Mouse (Mus musculus) midbrain, embryonic 16.5 days (tissue): ENCODE data around the gene Tst. TPM values are rescaled to one million over a fixed set of nuclear protein-coding genes. Genes with fewer than 3 reads are reported as not detected.

Source experiments
- ATAC-seq: fragments of 200-750 bp; cut with Nextera tagmentation; 2 replicates; pipeline ENCODE4 v1.8.0; 2017; ENCODE audit warnings: moderate TSS enrichment
- H3K27ac ChIP-seq: fragments of 300-500 bp; sonication (generic); 2 replicates; pipeline ENCODE4 v1.5.1; 2014; ENCODE audit warnings: mild to moderate bottlenecking, low read length, mixed read lengths
- H3K27me3 ChIP-seq: fragments of 300-500 bp; sonication (generic); 2 replicates; pipeline ENCODE4 v1.6.1; 2014; ENCODE audit warnings: low read depth, low read length, mixed read lengths; ENCODE audit not compliant: control insufficient read depth, insufficient read depth
- H3K36me3 ChIP-seq: fragments of 300-500 bp; sonication (generic); 2 replicates; pipeline ENCODE4 v1.6.1; 2014; ENCODE audit warnings: mild to moderate bottlenecking, low read length, moderate library complexity, mixed read lengths; ENCODE audit not compliant: control insufficient read depth, insufficient read depth
- H3K4me1 ChIP-seq: fragments of 300-500 bp; sonication (generic); 2 replicates; pipeline ENCODE4 v1.6.1; 2014; ENCODE audit warnings: mild to moderate bottlenecking, low read length, mixed read lengths; ENCODE audit not compliant: control insufficient read depth, insufficient read depth
- H3K4me2 ChIP-seq: fragments of 300-500 bp; sonication (generic); 2 replicates; pipeline ENCODE4 v1.6.1; 2014; ENCODE audit warnings: mild to moderate bottlenecking, low read length, mixed read lengths
- H3K4me3 ChIP-seq: fragments of 300-500 bp; sonication (generic); 2 replicates; pipeline ENCODE4 v1.5.1; 2014; ENCODE audit warnings: low read depth, mild to moderate bottlenecking, low read length, moderate library complexity, mixed read lengths
- H3K9ac ChIP-seq: fragments of 300-500 bp; sonication (generic); 2 replicates; pipeline ENCODE4 v1.6.1; 2014; ENCODE audit warnings: low read depth, low read length, mixed read lengths
- H3K9me3 ChIP-seq: fragments of 300-500 bp; sonication (generic); replicated peaks from 2 replicates; pipeline ENCODE4 v1.6.1; 2014; ENCODE audit warnings: mild to moderate bottlenecking, low read length, mixed read lengths; ENCODE audit not compliant: control insufficient read depth, poor library complexity, severe bottlenecking
- WGBS: fragments of 180-500 bp; shearing (Covaris S2); extraction: QIAGEN DNeasy Blood & Tissue Kit; methylation state at CpG from one replicate; pipeline ENCODE4 v1.1.7; 2014; 5-methylcytosine and 5-hydroxymethylcytosine counted together
- polyA plus RNA-seq: library from polyadenylated mRNA; unstranded; fragments of >200 nt; fragmentation: Nextera tagmentation; extraction: Ambion mirVana; gene quantifications from 2 replicates; pipeline ENCODE4 v1.2.1, GENCODE M21; 2015

The Tst gene
- polyA plus RNA-seq, 1 experiment from 2014 or later: 22.8 TPM

GRCm38 (mm10) chr15:78369641-78370040 lies 36.1 kb downstream of the Tst start:
- Histone ChIP-seq H3K9ac (no peak overlapping the region), H3K27me3 (no peaks in the 10 kb centered on the region; the same call in 1 of the 2 replicates), H3K9me3 (no peaks in the 10 kb centered on the region), H3K4me3 (no peak overlapping the region), H3K27ac (no peak overlapping the region), H3K4me2 (no peak overlapping the region), H3K4me1 (no peaks in the 10 kb centered on the region), H3K36me3 (no peaks in the 10 kb centered on the region)
- peak; percentile 54; the same call in 1 of the 2 replicates for ATAC-seq
- 36% methylated on average over 1 of the region's 1 CpGs for WGBS

DNA sequence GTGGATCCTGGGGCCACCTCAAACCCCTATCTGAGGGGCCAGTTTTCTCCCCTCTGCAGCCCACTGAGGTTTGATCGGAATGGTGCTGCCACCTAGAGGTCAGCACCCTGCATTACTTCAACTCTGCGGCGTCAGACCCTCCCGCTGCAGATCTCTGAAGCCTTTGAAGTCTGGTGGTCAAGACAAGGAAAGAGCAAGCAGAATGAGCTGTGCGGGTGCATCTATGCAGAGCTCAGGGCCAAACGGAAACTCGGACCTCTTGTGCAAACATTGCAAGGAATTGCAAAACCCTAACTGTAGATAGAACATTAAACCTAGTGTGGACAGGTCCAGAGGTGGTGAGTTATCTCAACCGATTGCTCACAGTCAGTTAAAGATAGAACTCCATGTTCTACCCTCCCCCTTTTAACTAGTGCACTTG lies 36.8 kb downstream of the Tst start:
- Histone ChIP-seq H3K4me2 (no peak overlapping the region), H3K36me3 (no peaks in the 10 kb centered on the region), H3K27ac (no peak overlapping the region), H3K4me1 (no peaks in the 10 kb centered on the region), H3K4me3 (no peak overlapping the region), H3K9ac (no peak overlapping the region), H3K9me3 (no peaks in the 10 kb centered on the region), H3K27me3 (no peaks in the 10 kb centered on the region; the same call in 1 of the 2 replicates)
- ATAC-seq: no peak
- WGBS: 15% methylated on average over 8 of the region's 8 CpGs

DNA sequence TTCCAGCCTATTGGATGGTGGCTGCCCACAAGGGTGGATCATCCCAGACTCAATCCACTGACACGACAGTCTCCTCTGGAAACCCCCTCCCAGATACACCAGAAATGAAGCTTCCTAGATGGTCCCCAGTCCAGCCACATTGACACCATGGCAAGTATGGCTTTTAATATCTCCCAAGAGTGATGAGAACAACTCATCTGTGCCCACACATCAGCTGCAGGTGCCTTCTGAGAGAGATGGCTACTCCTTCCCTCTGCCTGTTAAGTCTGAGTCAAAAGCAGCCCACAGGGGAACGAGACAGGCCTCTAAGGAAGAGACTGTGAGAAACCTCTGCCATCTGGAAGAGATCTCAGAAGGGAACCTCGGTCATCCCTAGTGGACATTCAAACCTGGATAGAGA lies 37.9 kb downstream of the Tst start:
- no peaks in the 10 kb centered on the region for H3K4me1 ChIP-seq
- 75% methylated on average over 3 of the region's 3 CpGs for WGBS

GRCm38 (mm10) chr15:78366875-78367274 lies 38.8 kb downstream of the Tst start:
- Histone ChIP-seq H3K27ac (no peak overlapping the region), H3K4me2 (no peak overlapping the region), H3K9me3 (0 out of 2 replicates have a peak, but pooled peaks cover 3% of the 10 kb centered on the region), H3K27me3 (no peaks in the 10 kb centered on the region; the same call in 1 of the 2 replicates), H3K4me3 (no peak overlapping the region), H3K4me1 (no peaks in the 10 kb centered on the region), H3K36me3 (no peaks in the 10 kb centered on the region), H3K9ac (no peak overlapping the region)
- WGBS: 80% methylated on average over 8 of the region's 8 CpGs
- no peak for ATAC-seq

More for the DNA sequence above, 37.9 kb downstream of the Tst start:
- H3K9me3 ChIP-seq: no peaks in the 10 kb centered on the region
- H3K9ac ChIP-seq: no peak overlapping the region
- H3K36me3 ChIP-seq: no peaks in the 10 kb centered on the region
- no peak for ATAC-seq
- H3K4me2 ChIP-seq: no peak overlapping the region
- no peak overlapping the region for H3K27ac ChIP-seq
- H3K27me3 ChIP-seq: no peaks in the 10 kb centered on the region; the same call in 1 of the 2 replicates
- no peak overlapping the region for H3K4me3 ChIP-seq

GRCm38 (mm10) chr15:78365916-78366315 lies 39.8 kb downstream of the Tst start:
- no peaks in the 10 kb centered on the region; the same call in 1 of the 2 replicates for H3K27me3 ChIP-seq
- H3K27ac ChIP-seq: no peak overlapping the region
- no peak overlapping the region for H3K4me2 ChIP-seq
- WGBS: 81% methylated on average over 2 of the region's 2 CpGs
- no peaks in the 10 kb centered on the region for H3K36me3 ChIP-seq
- H3K4me3 ChIP-seq: no peak overlapping the region
- H3K9ac ChIP-seq: no peak overlapping the region
- no peak for ATAC-seq
- 0 out of 2 replicates have a peak, but pooled peaks cover 3% of the 10 kb centered on the region for H3K9me3 ChIP-seq
- H3K4me1 ChIP-seq: no peaks in the 10 kb centered on the region

DNA sequence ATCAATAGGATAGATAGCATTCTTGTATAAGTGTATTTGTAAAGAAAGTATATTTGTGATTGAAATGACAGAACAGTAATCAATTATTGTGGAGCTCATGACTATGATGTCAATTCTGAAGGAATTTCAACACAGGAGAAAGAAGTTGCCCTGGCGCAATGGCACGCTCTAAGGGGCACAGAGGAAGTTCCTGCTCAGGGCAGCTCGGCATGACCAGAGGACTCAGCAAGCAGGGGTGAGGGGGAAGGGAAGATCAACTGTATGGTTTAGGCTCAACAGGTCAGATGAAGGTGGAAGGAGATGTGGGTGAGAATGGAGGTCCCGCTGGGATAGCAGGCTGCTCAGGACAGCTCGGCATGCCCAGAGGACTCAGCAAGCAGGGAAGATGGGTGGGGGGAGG lies 50.2 kb downstream of the Tst start:
- WGBS: 79% methylated on average over 5 of the region's 5 CpGs
- Histone ChIP-seq H3K4me1 (no peaks in the 10 kb centered on the region), H3K27me3 (no peaks in the 10 kb centered on the region; the same call in 1 of the 2 replicates), H3K4me2 (no peak overlapping the region), H3K9ac (no peak overlapping the region), H3K36me3 (no peaks in the 10 kb centered on the region), H3K27ac (no peak overlapping the region), H3K9me3 (no peaks in the 10 kb centered on the region), H3K4me3 (no peak overlapping the region)
- no peak for ATAC-seq

- 4% methylated on average over 1 of the region's 1 CpGs for WGBS
- no peaks in the 10 kb centered on the region for H3K4me1 ChIP-seq
- no peak for ATAC-seq
- no peak overlapping the region for H3K9ac ChIP-seq
- H3K27me3 ChIP-seq: no peaks in the 10 kb centered on the region; the same call in 1 of the 2 replicates
- H3K9me3 ChIP-seq: no peaks in the 10 kb centered on the region
- H3K27ac ChIP-seq: no peak overlapping the region
- H3K36me3 ChIP-seq: no peaks in the 10 kb centered on the region
- H3K4me2 ChIP-seq: no peak overlapping the region
- no peak overlapping the region for H3K4me3 ChIP-seq
These were observed 50.7 kb downstream of the Tst start for GRCm38 (mm10) chr15:78354958-78355357.

DNA sequence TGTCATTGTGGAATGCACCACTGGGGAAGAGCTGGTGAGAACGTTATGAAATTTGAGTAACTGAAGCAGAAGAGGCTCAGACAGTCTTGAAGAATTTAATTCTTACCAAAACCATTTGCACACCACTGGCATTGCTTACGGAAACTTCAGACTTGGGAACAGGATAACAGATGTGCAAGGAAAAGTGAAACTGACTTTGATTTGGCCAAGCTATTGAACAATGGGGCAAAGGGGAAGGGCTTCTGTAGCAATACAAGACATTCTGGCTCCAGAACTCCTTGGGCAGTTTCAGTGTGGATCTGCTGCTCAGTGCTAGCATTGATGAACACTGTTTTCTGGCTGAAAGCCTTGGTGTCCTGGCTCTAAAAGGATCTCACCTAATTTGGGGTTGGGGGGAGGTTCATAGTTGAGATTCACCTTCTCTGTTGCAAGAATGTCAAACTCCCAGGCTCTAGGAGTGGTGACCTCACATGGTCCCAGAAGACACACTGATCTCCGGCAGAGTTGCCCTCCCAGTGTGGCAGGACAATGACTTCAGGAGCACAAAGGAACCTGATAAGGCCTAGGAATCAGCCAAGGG lies 54.0 kb downstream of the Tst start:
- Histone ChIP-seq H3K36me3 (no peaks in the 10 kb centered on the region), H3K9me3 (no peaks in the 10 kb centered on the region), H3K4me3 (no peak overlapping the region), H3K27ac (no peak overlapping the region), H3K9ac (no peak overlapping the region), H3K4me2 (no peak overlapping the region), H3K4me1 (no peaks in the 10 kb centered on the region), H3K27me3 (no peaks in the 10 kb centered on the region; the same call in 1 of the 2 replicates)
- no peak for ATAC-seq
- 60% methylated on average over 3 of the region's 3 CpGs for WGBS
